Comparison of ENCODE assay signal across 15 mouse cellular contexts in the genomic region with DNA sequence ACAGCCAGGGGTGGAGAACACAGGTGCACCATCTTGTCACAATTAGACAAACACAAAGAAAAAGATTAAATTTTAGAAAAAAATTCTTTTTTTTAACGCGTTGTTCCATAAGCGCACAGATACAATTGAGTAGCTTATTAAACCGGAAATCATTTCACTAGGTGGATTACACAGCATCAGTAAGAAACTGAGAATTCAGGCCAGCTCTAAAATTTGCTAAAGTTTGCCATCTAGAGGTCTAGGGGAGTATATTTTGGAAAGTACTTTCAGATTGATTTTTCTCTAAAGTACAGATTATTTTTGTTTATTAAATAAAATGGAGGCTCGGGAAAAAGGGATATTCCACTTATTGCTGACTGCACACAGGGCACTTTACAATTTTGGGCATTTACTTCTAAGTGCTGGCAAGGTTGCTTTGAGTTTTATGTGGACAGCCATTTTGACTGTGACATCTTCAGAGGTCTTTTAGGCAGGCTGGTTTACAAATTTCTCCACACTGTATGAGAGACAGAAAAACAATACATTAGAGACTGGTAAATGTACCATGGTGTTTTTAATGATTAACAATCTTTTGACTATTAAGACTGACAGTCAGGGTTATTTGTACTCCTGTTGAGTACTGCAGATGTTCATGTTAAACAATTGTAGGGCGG.
DNase-seq lines count a peak whose midpoint lies in the region; ATAC-seq and TF ChIP-seq lines count a peak whose summit lies in the region.
"Had no signal": no experiment of that assay in that cellular context is flagged by ENCODE, and none has a peak within 500 bp of the region (broad histone marks: within the 10 kb centered on the region; RNA-seq: fewer than 3 reads in every experiment).

No protein-coding gene starts in this region.

- no peaks in the 10 kb centered on the region for H3K36me3 ChIP-seq in limb, embryonic 14.5 days (ENCODE audit: control insufficient read depth, insufficient read depth, low read length)
- H3K36me3 ChIP-seq in limb, embryonic 10.5 days, result no peaks in the 10 kb centered on the region
- H3K36me3 ChIP-seq in embryonic facial prominence, embryonic 14.5 days (ENCODE audit: control insufficient read depth, insufficient read depth, low read length), result no peaks in the 10 kb centered on the region
- no peaks in the 10 kb centered on the region for H3K36me3 ChIP-seq in neural tube, embryonic 15.5 days
- H3K36me3 ChIP-seq: embryonic facial prominence, embryonic 15.5 days; liver, embryonic 12.5 days had no signal

- H3K4me2 ChIP-seq in limb, embryonic 14.5 days (replicated peaks; ENCODE audit: low read depth, low read length, severe bottlenecking), result no peak overlapping the region
- H3K4me2 ChIP-seq in embryonic facial prominence, embryonic 14.5 days (ENCODE audit: low read depth, low read length), result no peak overlapping the region
- H3K4me2 ChIP-seq in neural tube, embryonic 15.5 days, result no peak overlapping the region
- H3K4me2 ChIP-seq: embryonic facial prominence, embryonic 15.5 days; liver, embryonic 12.5 days had no signal

- H3K4me1 ChIP-seq in limb, embryonic 14.5 days (ENCODE audit: control insufficient read depth, insufficient read depth, low read length), result no peaks in the 10 kb centered on the region
- H3K4me1 ChIP-seq in limb, embryonic 10.5 days, result no peaks in the 10 kb centered on the region
- H3K4me1 ChIP-seq in embryonic facial prominence, embryonic 14.5 days (ENCODE audit: control insufficient read depth, insufficient read depth, low read length), result no peaks in the 10 kb centered on the region
- H3K4me1 ChIP-seq in neural tube, embryonic 15.5 days, result 0 out of 2 replicates have a peak, but pooled peaks cover 4% of the 10 kb centered on the region
- H3K4me1 ChIP-seq: embryonic facial prominence, embryonic 15.5 days; liver, embryonic 12.5 days had no signal

- H3K27me3 ChIP-seq in limb, embryonic 14.5 days (ENCODE audit: control insufficient read depth, insufficient read depth, low read length), result no peaks in the 10 kb centered on the region
- H3K27me3 ChIP-seq in limb, embryonic 10.5 days (ENCODE audit: low read depth, poor library complexity, severe bottlenecking), result no peaks in the 10 kb centered on the region
- H3K27me3 ChIP-seq in embryonic facial prominence, embryonic 14.5 days (replicated peaks; ENCODE audit: control insufficient read depth, insufficient read depth, low read length), result no peaks in the 10 kb centered on the region
- no peaks in the 10 kb centered on the region for H3K27me3 ChIP-seq in neural tube, embryonic 15.5 days (replicated peaks)
- H3K27me3 ChIP-seq: embryonic facial prominence, embryonic 15.5 days; liver, embryonic 12.5 days had no signal

- no peak overlapping the region for H3K9ac ChIP-seq in limb, embryonic 14.5 days (ENCODE audit: low read depth, low read length, severe bottlenecking)
- no peak overlapping the region for H3K9ac ChIP-seq in embryonic facial prominence, embryonic 14.5 days (ENCODE audit: low read depth, low read length)
- H3K9ac ChIP-seq in neural tube, embryonic 15.5 days (replicated peaks), result no peak overlapping the region
- H3K9ac ChIP-seq: embryonic facial prominence, embryonic 15.5 days; liver, embryonic 12.5 days had no signal

- TF ChIP-seq POLR2A in limb, embryonic 14.5 days (IDR thresholded peaks at IDR 0.05; ENCODE audit: borderline replicate concordance, extremely low read depth, insufficient read depth, insufficient read length), result no peak

- peak; percentile 34 for DNase-seq in embryo, embryonic 11 days
- DNase-seq in embryo, embryonic 10 days (ENCODE audit: low spot score), result no peak
- DNase-seq in limb, embryonic 14.5 days (ENCODE audit: low spot score), result peak; percentile 18
- no peak for DNase-seq in limb, embryonic 10.5 days (ENCODE audit: low spot score)
- peak; percentile 57 for DNase-seq in embryonic facial prominence, embryonic 14.5 days (ENCODE audit: low spot score)
- DNase-seq in right cerebral cortex, postnatal 10 days (ENCODE audit: low spot score in 2 of 2), result no peak
- no peak for DNase-seq in urinary bladder, postnatal 14 days (ENCODE audit: low spot score)
- DNase-seq: adrenal gland, postnatal 25 days; B cell, adult 2 months; cerebellum, adult 8-10 months; gastrocnemius, postnatal 14 days; kidney, adult 2 months had no signal

- WGBS in limb, embryonic 14.5 days, result 52% methylated on average over 6 of the region's 6 CpGs
- WGBS in limb, embryonic 10.5 days, result 75% methylated on average over 6 of the region's 6 CpGs
- 46% methylated on average over 6 of the region's 6 CpGs for WGBS in embryonic facial prominence, embryonic 14.5 days
- 51% methylated on average over 6 of the region's 6 CpGs for WGBS in neural tube, embryonic 15.5 days

- no peak for ATAC-seq in limb, embryonic 14.5 days (ENCODE audit: low FRiP score, low read depth)
- no peak for ATAC-seq in embryonic facial prominence, embryonic 14.5 days (ENCODE audit: low read depth)
- ATAC-seq in neural tube, embryonic 15.5 days (ENCODE audit: low FRiP score), result peak; percentile 81
- ATAC-seq: liver, embryonic 12.5 days had no signal

- H3K4me3 ChIP-seq in limb, embryonic 14.5 days (replicated peaks; ENCODE audit: low read length), result no peak overlapping the region
- no peak overlapping the region for H3K4me3 ChIP-seq in limb, embryonic 10.5 days
- H3K4me3 ChIP-seq in embryonic facial prominence, embryonic 14.5 days (ENCODE audit: low read depth, low read length), result no peak overlapping the region
- H3K4me3 ChIP-seq in neural tube, embryonic 15.5 days (replicated peaks), result no peak overlapping the region
- H3K4me3 ChIP-seq: embryonic facial prominence, embryonic 15.5 days; liver, embryonic 12.5 days had no signal

- no peak overlapping the region for H3K27ac ChIP-seq in limb, embryonic 14.5 days (replicated peaks; ENCODE audit: low read depth, low read length)
- no peak overlapping the region for H3K27ac ChIP-seq in limb, embryonic 10.5 days
- H3K27ac ChIP-seq in embryonic facial prominence, embryonic 14.5 days (replicated peaks; ENCODE audit: low read depth, low read length), result no peak overlapping the region
- no peak overlapping the region for H3K27ac ChIP-seq in neural tube, embryonic 15.5 days (replicated peaks)
- H3K27ac ChIP-seq: embryonic facial prominence, embryonic 15.5 days; liver, embryonic 12.5 days had no signal

- H3K9me3 ChIP-seq in limb, embryonic 14.5 days (ENCODE audit: control insufficient read depth, low read length), result no peaks in the 10 kb centered on the region
- no peaks in the 10 kb centered on the region for H3K9me3 ChIP-seq in limb, embryonic 10.5 days (replicated peaks)
- no peaks in the 10 kb centered on the region for H3K9me3 ChIP-seq in embryonic facial prominence, embryonic 14.5 days (ENCODE audit: control insufficient read depth, low read length)
- no peaks in the 10 kb centered on the region for H3K9me3 ChIP-seq in neural tube, embryonic 15.5 days (replicated peaks)
- H3K9me3 ChIP-seq: embryonic facial prominence, embryonic 15.5 days; liver, embryonic 12.5 days had no signal

Comparison
In these comparisons a context has a peak if more than half of its experiments do, and no peak if none do; other contexts are left out.
1. DNase-seq: peak in embryo, embryonic 11 days (single experiment), limb, embryonic 14.5 days (single experiment) and embryonic facial prominence, embryonic 14.5 days (single experiment); none in embryo, embryonic 10 days (single experiment), limb, embryonic 10.5 days (single experiment), right cerebral cortex, postnatal 10 days (0 of 2) and urinary bladder, postnatal 14 days (single experiment).